Mouse (Mus musculus): ENCODE results near the gene Egr4. TPM values are rescaled to one million over a fixed set of nuclear protein-coding genes. Genes with fewer than 3 reads are reported as not detected.

Gene Egr4
- total and polyA plus RNA-seq, 2 experiments from 2014 or later: 0.19 to 0.77 TPM

DNA sequence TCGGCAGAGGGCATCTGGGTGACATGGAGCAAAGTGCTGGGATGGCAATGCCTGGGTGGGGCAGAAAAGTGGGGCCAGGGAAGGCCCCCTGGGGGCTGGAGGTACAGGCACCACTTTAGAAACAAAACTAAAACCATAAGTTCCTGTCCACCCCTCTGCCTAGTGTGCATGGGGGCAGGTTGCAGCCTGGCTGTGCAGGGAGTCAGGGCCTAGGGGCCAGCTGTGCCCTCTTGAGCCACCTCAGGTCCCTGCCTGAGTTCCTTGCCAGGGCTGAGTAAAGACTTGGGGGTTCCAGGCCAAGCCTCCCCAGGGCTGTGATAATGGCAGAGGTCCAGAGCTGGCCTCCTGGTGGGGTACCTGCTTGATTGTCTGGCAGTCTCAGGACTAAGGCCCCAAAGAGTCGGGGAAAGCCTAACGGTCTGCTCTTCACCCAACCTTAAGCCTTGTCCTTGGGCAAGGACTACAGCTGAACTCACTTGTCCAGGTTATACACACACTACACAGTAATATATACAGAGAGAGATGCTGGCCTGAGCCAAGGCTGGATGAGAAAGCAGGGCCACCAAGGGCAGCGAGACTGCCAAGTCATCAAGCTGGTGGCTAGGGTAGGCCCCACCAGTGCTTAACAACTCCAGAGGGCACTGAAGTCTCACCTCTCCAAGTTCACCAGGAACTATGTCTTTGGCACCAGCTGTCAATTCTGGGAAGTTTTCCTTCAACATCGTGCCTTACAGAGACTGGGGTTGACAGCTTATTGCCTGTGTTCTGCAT is 43.5 kb downstream of the Egr4 start:
- Histone ChIP-seq H3K4me1 (ENCODE audit: insufficient read depth, low read length) (no peaks in the 10 kb centered on the region), H3K27me3 (ENCODE audit: insufficient read depth, low read length) (no peaks in the 10 kb centered on the region), H3K4me3 (ENCODE audit: low read depth, low read length) (no peak overlapping the region), H3K4me2 (ENCODE audit: low read depth, low read length, poor library complexity, severe bottlenecking) (no peak overlapping the region), H3K9me3 (ENCODE audit: low read length) (no peaks in the 10 kb centered on the region), H3K36me3 (ENCODE audit: insufficient read depth, low read length) (peaks cover 58% of the 10 kb centered on the region), H3K9ac (replicated peaks; ENCODE audit: low read length, poor library complexity, severe bottlenecking) (no peak overlapping the region), H3K27ac (ENCODE audit: low read depth, low read length) (no peak overlapping the region)
- 80% methylated on average over 5 of the region's 5 CpGs for WGBS
- no peak for ATAC-seq (ENCODE audit: low FRiP score)
- no peak for DNase-seq (ENCODE audit: low spot score)
- TF ChIP-seq CTCF (IDR thresholded peaks at IDR 0.05): no peak

DNA sequence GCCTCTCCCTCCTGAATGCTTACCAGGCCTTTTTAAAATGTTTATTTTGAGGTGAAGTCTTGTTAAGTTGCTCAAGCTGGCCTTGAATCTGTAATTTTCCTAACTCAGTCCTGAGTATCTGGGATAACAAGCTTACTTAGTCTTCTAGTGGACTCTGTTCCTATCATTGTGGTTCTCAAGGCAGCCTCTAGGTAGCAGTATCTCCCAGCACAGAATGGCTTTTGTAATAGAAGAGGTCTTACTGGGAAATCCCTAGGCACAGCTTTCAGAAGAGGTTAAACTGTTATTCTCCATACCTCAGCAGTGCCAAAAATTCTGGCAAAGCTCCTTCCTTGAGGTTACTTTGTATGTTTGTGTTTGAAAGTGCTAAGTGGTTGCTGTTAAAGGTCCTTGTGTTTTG is 48.0 kb downstream of the Egr4 start:
- no peaks in the 10 kb centered on the region for H3K27me3 ChIP-seq (ENCODE audit: insufficient read depth, low read length)

More for the DNA sequence above, 48.0 kb downstream of the Egr4 start:
- peak; percentile 67 for DNase-seq (ENCODE audit: low spot score)
- H3K27ac ChIP-seq (ENCODE audit: low read depth, low read length): no peak overlapping the region
- TF ChIP-seq CTCF (IDR thresholded peaks at IDR 0.05): peak; percentile 77
- peaks cover 71% of the 10 kb centered on the region for H3K36me3 ChIP-seq (ENCODE audit: insufficient read depth, low read length)
- H3K9me3 ChIP-seq (ENCODE audit: low read length): no peaks in the 10 kb centered on the region
- no peak for ATAC-seq (ENCODE audit: low FRiP score)
- H3K4me3 ChIP-seq (ENCODE audit: low read depth, low read length): no peak overlapping the region
- no peak overlapping the region for H3K9ac ChIP-seq (replicated peaks; ENCODE audit: low read length, poor library complexity, severe bottlenecking)
- H3K4me1 ChIP-seq (ENCODE audit: insufficient read depth, low read length): no peaks in the 10 kb centered on the region
- no peak overlapping the region for H3K4me2 ChIP-seq (ENCODE audit: low read depth, low read length, poor library complexity, severe bottlenecking)

Other genes starting within 250 kb of the Egr4 start
- 98.6 and 135 TPM in 2 replicates for gene Sfxn5, start 180.2 kb downstream of the Egr4 start, total RNA-seq (2014; rRNA removed)
- 76.1 and 76.3 TPM in 2 replicates for gene Sfxn5, start 180.2 kb downstream of the Egr4 start, polyA plus RNA-seq (2015; fragmentation: Nextera tagmentation; extraction: Ambion mirVana)
- 52.9 and 65.5 TPM in 2 replicates for gene Rab11fip5, start 139.0 kb downstream of the Egr4 start, total RNA-seq (2014; rRNA removed)
- 24.3 and 27.2 TPM in 2 replicates for gene Rab11fip5, start 139.0 kb downstream of the Egr4 start, polyA plus RNA-seq (2015; fragmentation: Nextera tagmentation; extraction: Ambion mirVana)
- not detected in 2 replicates for gene Noto, start 89.7 kb downstream of the Egr4 start, total RNA-seq (2014; rRNA removed)
- not detected in 2 replicates for gene Noto, start 89.7 kb downstream of the Egr4 start, polyA plus RNA-seq (2015; fragmentation: Nextera tagmentation; extraction: Ambion mirVana)
- gene Smyd5, start 81.6 kb downstream of the Egr4 start, total RNA-seq (2014; rRNA removed): 66.6 and 71.4 TPM in 2 replicates
- 65.6 and 66.5 TPM in 2 replicates for gene Smyd5, start 81.6 kb downstream of the Egr4 start, polyA plus RNA-seq (2015; fragmentation: Nextera tagmentation; extraction: Ambion mirVana)
- gene Cct7, start 62.1 kb downstream of the Egr4 start, total RNA-seq (2014; rRNA removed): 176 and 203 TPM in 2 replicates
- 502 and 505 TPM in 2 replicates for gene Cct7, start 62.1 kb downstream of the Egr4 start, polyA plus RNA-seq (2015; fragmentation: Nextera tagmentation; extraction: Ambion mirVana)
- 8.6 and 9.7 TPM in 2 replicates for gene Pradc1, start 61.6 kb downstream of the Egr4 start, total RNA-seq (2014; rRNA removed)
- gene Pradc1, start 61.6 kb downstream of the Egr4 start, polyA plus RNA-seq (2015; fragmentation: Nextera tagmentation; extraction: Ambion mirVana): 25.3 and 28.2 TPM in 2 replicates
- 58.1 and 67.3 TPM in 2 replicates for gene Fbxo41, start 10.6 kb downstream of the Egr4 start, total RNA-seq (2014; rRNA removed)
- gene Fbxo41, start 10.6 kb downstream of the Egr4 start, polyA plus RNA-seq (2015; fragmentation: Nextera tagmentation; extraction: Ambion mirVana): 12.1 and 13.3 TPM in 2 replicates
- 15.3 and 19.8 TPM in 2 replicates for gene Alms1, start 73.9 kb upstream of the Egr4 start, total RNA-seq (2014; rRNA removed)
- gene Alms1, start 73.9 kb upstream of the Egr4 start, polyA plus RNA-seq (2015; fragmentation: Nextera tagmentation; extraction: Ambion mirVana): 1.9 and 2.5 TPM in 2 replicates
- gene Nat8f7, start 199.6 kb upstream of the Egr4 start, total RNA-seq (2014; rRNA removed): 0.93 TPM in 1 of 2 replicates, not detected in the other
- 0.17 and 0.21 TPM in 2 replicates for gene Nat8f7, start 199.6 kb upstream of the Egr4 start, polyA plus RNA-seq (2015; fragmentation: Nextera tagmentation; extraction: Ambion mirVana)